Mouse (Mus musculus) midbrain, embryonic 16.5 days (tissue): Measurements from ENCODE around the gene Zyx. TPM values are rescaled to one million over a fixed set of nuclear protein-coding genes. Genes with fewer than 3 reads are reported as not detected.

Experiments
- ATAC-seq: fragments of 200-750 bp; cut with Nextera tagmentation; 2 replicates; pipeline ENCODE4 v1.8.0; 2017; ENCODE audit warnings: moderate TSS enrichment
- H3K27ac ChIP-seq: fragments of 300-500 bp; sonication (generic); 2 replicates; pipeline ENCODE4 v1.5.1; 2014; ENCODE audit warnings: mild to moderate bottlenecking, low read length, mixed read lengths
- H3K27me3 ChIP-seq: fragments of 300-500 bp; sonication (generic); 2 replicates; pipeline ENCODE4 v1.6.1; 2014; ENCODE audit warnings: low read depth, low read length, mixed read lengths; ENCODE audit not compliant: control insufficient read depth, insufficient read depth
- H3K36me3 ChIP-seq: fragments of 300-500 bp; sonication (generic); 2 replicates; pipeline ENCODE4 v1.6.1; 2014; ENCODE audit warnings: mild to moderate bottlenecking, low read length, moderate library complexity, mixed read lengths; ENCODE audit not compliant: control insufficient read depth, insufficient read depth
- H3K4me1 ChIP-seq: fragments of 300-500 bp; sonication (generic); 2 replicates; pipeline ENCODE4 v1.6.1; 2014; ENCODE audit warnings: mild to moderate bottlenecking, low read length, mixed read lengths; ENCODE audit not compliant: control insufficient read depth, insufficient read depth
- H3K4me2 ChIP-seq: fragments of 300-500 bp; sonication (generic); 2 replicates; pipeline ENCODE4 v1.6.1; 2014; ENCODE audit warnings: mild to moderate bottlenecking, low read length, mixed read lengths
- H3K4me3 ChIP-seq: fragments of 300-500 bp; sonication (generic); 2 replicates; pipeline ENCODE4 v1.5.1; 2014; ENCODE audit warnings: low read depth, mild to moderate bottlenecking, low read length, moderate library complexity, mixed read lengths
- H3K9ac ChIP-seq: fragments of 300-500 bp; sonication (generic); 2 replicates; pipeline ENCODE4 v1.6.1; 2014; ENCODE audit warnings: low read depth, low read length, mixed read lengths
- H3K9me3 ChIP-seq: fragments of 300-500 bp; sonication (generic); replicated peaks from 2 replicates; pipeline ENCODE4 v1.6.1; 2014; ENCODE audit warnings: mild to moderate bottlenecking, low read length, mixed read lengths; ENCODE audit not compliant: control insufficient read depth, poor library complexity, severe bottlenecking
- WGBS: fragments of 180-500 bp; shearing (Covaris S2); extraction: QIAGEN DNeasy Blood & Tissue Kit; methylation state at CpG from one replicate; pipeline ENCODE4 v1.1.7; 2014; 5-methylcytosine and 5-hydroxymethylcytosine counted together
- polyA plus RNA-seq: library from polyadenylated mRNA; unstranded; fragments of >200 nt; fragmentation: Nextera tagmentation; extraction: Ambion mirVana; gene quantifications from 2 replicates; pipeline ENCODE4 v1.2.1, GENCODE M21; 2015

Zyx gene
- polyA plus RNA-seq, 1 experiment from 2014 or later, result 55.1 TPM

- Histone ChIP-seq H3K9me3 (no peaks in the 10 kb centered on the region), H3K4me3 (no peak overlapping the region), H3K27me3 (no peaks in the 10 kb centered on the region), H3K36me3 (peaks cover 10% of the 10 kb centered on the region), H3K9ac (no peak overlapping the region), H3K4me2 (no peak overlapping the region), H3K27ac (no peak overlapping the region), H3K4me1 (no peaks in the 10 kb centered on the region)
- 93% methylated on average over 13 of the region's 13 CpGs for WGBS
- ATAC-seq, result no peak
Observed at GRCm38 (mm10) chr6:42361041-42361895, 11.8 kb downstream of the Zyx start.

DNA sequence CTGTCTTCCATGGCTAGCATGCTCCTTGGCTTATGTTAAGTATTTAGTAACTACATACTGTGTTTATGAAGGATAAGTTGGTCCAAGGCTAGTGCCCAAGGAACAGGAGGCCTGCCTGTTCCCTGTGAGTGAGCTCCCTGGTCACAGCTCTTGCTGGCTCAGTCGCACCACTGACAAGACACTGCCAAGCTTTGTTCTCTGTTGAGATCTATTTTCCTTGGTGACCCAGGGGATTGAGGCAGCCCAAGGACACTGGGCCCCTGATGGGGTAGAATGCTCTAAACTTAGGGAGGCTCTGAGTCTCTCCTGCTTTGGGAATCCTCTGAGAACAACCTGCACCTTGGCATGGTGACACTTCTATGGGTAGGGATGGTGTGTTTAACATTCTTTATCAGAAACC, 12.6 kb downstream of the Zyx start:
- Histone ChIP-seq H3K36me3 (peaks cover 9% of the 10 kb centered on the region; the same call in 1 of the 2 replicates), H3K27me3 (no peaks in the 10 kb centered on the region), H3K4me1 (no peaks in the 10 kb centered on the region), H3K9me3 (no peaks in the 10 kb centered on the region), H3K4me3 (no peak overlapping the region), H3K4me2 (no peak overlapping the region), H3K9ac (no peak overlapping the region), H3K27ac (no peak overlapping the region)
- no peak for ATAC-seq
- 50% methylated on average over 1 of the region's 1 CpGs for WGBS

- no peak for ATAC-seq
- H3K36me3 ChIP-seq, result peaks cover 9% of the 10 kb centered on the region; the same call in 1 of the 2 replicates
- H3K9me3 ChIP-seq, result no peaks in the 10 kb centered on the region
- no peaks in the 10 kb centered on the region for H3K27me3 ChIP-seq
- no peak overlapping the region for H3K27ac ChIP-seq
- no peaks in the 10 kb centered on the region for H3K4me1 ChIP-seq
- 43% methylated on average over 1 of the region's 1 CpGs for WGBS
- H3K4me2 ChIP-seq, result no peak overlapping the region
- no peak overlapping the region for H3K4me3 ChIP-seq
- H3K9ac ChIP-seq, result no peak overlapping the region
Observed at GRCm38 (mm10) chr6:42362497-42362896, 13.1 kb downstream of the Zyx start.

- peaks cover 6% of the 10 kb centered on the region; the same call in 1 of the 2 replicates for H3K36me3 ChIP-seq
- no peak overlapping the region for H3K4me2 ChIP-seq
- H3K27me3 ChIP-seq, result no peaks in the 10 kb centered on the region
- no peak overlapping the region for H3K27ac ChIP-seq
- no peak for ATAC-seq
- no peak overlapping the region for H3K9ac ChIP-seq
- no peaks in the 10 kb centered on the region for H3K9me3 ChIP-seq
- WGBS, result 57% methylated on average over 3 of the region's 3 CpGs
- H3K4me1 ChIP-seq, result no peaks in the 10 kb centered on the region
- H3K4me3 ChIP-seq, result no peak overlapping the region
Observed at GRCm38 (mm10) chr6:42362974-42363373, 13.5 kb downstream of the Zyx start.

DNA sequence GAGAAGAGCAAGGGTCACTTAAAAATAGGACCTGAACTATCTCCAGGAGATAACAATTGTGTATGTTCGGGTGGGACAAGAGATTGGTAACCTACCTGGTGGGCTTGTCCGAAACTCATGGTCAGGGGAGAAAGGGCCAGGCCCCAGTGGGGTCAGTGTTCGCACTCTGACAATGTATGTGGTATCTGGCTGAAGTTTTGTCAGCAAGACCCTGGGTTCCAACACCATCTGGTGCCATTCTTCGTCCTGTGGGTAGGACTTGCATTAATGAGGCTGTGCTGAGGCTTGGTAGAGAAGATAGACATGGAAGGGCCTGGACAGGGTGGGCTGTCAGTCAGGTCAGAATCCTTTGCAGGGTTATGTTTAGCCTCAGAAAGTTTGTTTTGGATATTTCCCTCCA, 14.6 kb downstream of the Zyx start:
- Histone ChIP-seq H3K27me3 (no peaks in the 10 kb centered on the region), H3K9ac (no peak overlapping the region), H3K36me3 (no peaks in the 10 kb centered on the region), H3K9me3 (no peaks in the 10 kb centered on the region), H3K27ac (no peak overlapping the region), H3K4me1 (no peaks in the 10 kb centered on the region), H3K4me2 (no peak overlapping the region), H3K4me3 (no peak overlapping the region)
- no peak for ATAC-seq
- WGBS, result 92% methylated on average over 4 of the region's 4 CpGs

DNA sequence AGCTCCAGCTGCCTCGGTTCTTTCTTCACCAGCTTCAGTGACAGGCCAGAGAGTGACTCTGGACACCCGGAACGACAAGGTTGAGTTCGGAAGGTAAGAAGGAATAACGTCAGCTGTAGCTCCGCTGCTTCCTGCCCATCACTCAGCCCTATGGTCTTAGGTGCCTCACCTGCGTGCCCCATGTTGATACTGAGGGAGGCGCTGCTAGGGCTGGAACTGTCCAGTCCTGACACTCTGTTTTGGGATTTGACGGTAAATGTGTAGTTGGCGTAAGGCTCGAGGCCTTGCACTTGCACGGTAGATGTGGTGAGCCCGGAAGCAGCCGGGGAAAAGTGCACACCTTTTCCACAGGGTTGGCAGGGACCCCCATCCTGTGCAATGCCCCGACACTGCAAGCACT, 15.2 kb downstream of the Zyx start:
- Histone ChIP-seq H3K27me3 (no peaks in the 10 kb centered on the region), H3K36me3 (no peaks in the 10 kb centered on the region), H3K4me3 (no peak overlapping the region), H3K9ac (no peak overlapping the region), H3K4me1 (no peaks in the 10 kb centered on the region), H3K9me3 (no peaks in the 10 kb centered on the region), H3K4me2 (no peak overlapping the region), H3K27ac (no peak overlapping the region)
- 92% methylated on average over 15 of the region's 15 CpGs for WGBS
- ATAC-seq, result no peak

GRCm38 (mm10) chr6:42365215-42365614, 15.8 kb downstream of the Zyx start:
- no peak overlapping the region for H3K4me2 ChIP-seq
- no peak for ATAC-seq
- H3K27me3 ChIP-seq, result no peaks in the 10 kb centered on the region
- no peak overlapping the region for H3K4me3 ChIP-seq
- H3K36me3 ChIP-seq, result no peaks in the 10 kb centered on the region
- H3K9me3 ChIP-seq, result no peaks in the 10 kb centered on the region
- H3K27ac ChIP-seq, result no peak overlapping the region
- H3K9ac ChIP-seq, result no peak overlapping the region
- WGBS, result 94% methylated on average over 6 of the region's 6 CpGs
- no peaks in the 10 kb centered on the region for H3K4me1 ChIP-seq

- peaks cover 4% of the 10 kb centered on the region for H3K27me3 ChIP-seq
- WGBS, result 2% methylated on average over 3 of the region's 3 CpGs
- ATAC-seq, result no peak
- no peak overlapping the region for H3K4me2 ChIP-seq
- H3K4me1 ChIP-seq, result peaks cover 10% of the 10 kb centered on the region
- no peaks in the 10 kb centered on the region for H3K36me3 ChIP-seq
- no peak overlapping the region for H3K9ac ChIP-seq
- no peaks in the 10 kb centered on the region for H3K9me3 ChIP-seq
- no peak overlapping the region for H3K27ac ChIP-seq
- H3K4me3 ChIP-seq, result no peak overlapping the region
Observed at GRCm38 (mm10) chr6:42369870-42370269, 20.4 kb downstream of the Zyx start.

GRCm38 (mm10) chr6:42370630-42371363, 21.4 kb downstream of the Zyx start:
- H3K4me3 ChIP-seq, result no peak overlapping the region
- no peaks in the 10 kb centered on the region for H3K36me3 ChIP-seq
- H3K9ac ChIP-seq, result no peak overlapping the region
- H3K9me3 ChIP-seq, result no peaks in the 10 kb centered on the region
- ATAC-seq, result no peak
- H3K4me1 ChIP-seq, result peaks cover 10% of the 10 kb centered on the region
- H3K4me2 ChIP-seq, result no peak overlapping the region
- peaks cover 5% of the 10 kb centered on the region for H3K27me3 ChIP-seq
- WGBS, result 46% methylated on average over 4 of the region's 4 CpGs
- no peak overlapping the region for H3K27ac ChIP-seq
